Mouse (Mus musculus): ENCODE results near the gene Olfr763.
"Not testable (repeated sequence)": the region's sequence is repeated elsewhere in the genome, so short reads cannot be mapped to it uniquely, and the experiment has no call there.

Olfr763 gene

DNA sequence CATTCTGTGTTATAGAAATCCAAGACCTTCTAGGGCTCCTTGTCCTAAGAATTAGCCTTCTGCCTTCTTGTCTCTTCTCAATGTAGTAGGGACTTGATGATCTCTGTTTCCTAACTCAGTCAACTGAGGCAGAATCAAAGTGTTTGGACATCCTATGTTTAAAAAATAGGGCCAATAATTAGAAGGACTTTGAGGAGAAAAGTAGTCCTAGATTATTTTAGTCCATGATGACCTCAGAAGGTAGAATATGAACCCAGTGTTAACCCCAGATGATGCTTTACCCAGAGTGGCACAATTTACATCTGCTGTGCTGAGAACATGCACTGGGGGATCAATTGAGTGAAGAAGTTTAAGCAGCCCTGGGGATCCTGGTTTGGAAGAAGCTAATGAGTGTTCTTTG lies 39.3 kb downstream of the Olfr763 start, which contains the start of gene Olfr765:
Gene Olfr765, minus strand, starts transcription at position 101 of the 400 bp plus-strand sequence.
- not testable (repeated sequence) for DNase-seq (ENCODE audit: low read depth, low spot score)

Measured in ES-CJ7 (cell line).